Mouse (Mus musculus) hindlimb bud, embryonic 11.5 days (tissue): ENCODE results near the gene Zfp119b.

ENCODE experiments used
- DNase-seq: peaks from one replicate; pipeline ENCODE4 v3.0.0-alpha.2; 2012; ENCODE audit warnings: low read depth, low spot score; ENCODE audit errors: extremely low spot score

The Zfp119b gene

DNA sequence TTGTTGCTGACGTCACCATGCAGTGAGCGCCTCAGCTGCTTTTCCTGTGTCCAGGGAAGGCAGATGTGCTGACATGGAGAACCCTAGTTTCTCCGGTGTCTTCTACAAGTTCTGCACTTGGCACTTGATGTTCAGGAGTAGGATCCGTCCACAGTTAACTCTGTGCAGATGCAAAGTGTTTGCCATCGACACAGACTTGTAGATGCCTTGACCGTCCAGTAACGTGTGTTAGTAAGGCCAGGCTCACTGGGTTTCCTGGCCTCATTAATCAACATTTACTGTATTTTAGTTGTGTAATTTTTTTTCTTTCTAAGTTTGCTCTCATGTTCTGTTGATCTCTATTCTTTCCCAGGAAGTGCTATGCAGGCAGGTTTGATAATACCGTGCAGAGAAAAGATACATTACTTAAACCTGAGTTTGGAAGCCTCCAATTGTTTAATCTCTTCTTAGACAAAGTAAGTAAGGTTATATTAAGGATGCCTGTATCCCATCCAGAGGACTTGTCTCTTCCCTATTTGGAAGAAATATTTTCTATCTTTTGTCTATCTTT lies 56.8 kb downstream of the Zfp119b start:
- DNase-seq: peak; percentile 10
